Mouse (Mus musculus) limb, embryonic 13.5 days (tissue): ENCODE data around the gene Fosl2. TPM values are rescaled to one million over a fixed set of nuclear protein-coding genes. Genes with fewer than 3 reads are reported as not detected.

ENCODE experiments used
- ATAC-seq: fragments of 200-750 bp; cut with Nextera tagmentation; 2 replicates; pipeline ENCODE4 v1.8.0; 2017; ENCODE audit warnings: low read depth, moderate number of reproducible peaks, moderate TSS enrichment; ENCODE audit not compliant: low FRiP score
- H3K27ac ChIP-seq: fragments of 300-500 bp; sonication (generic); 2 replicates; pipeline ENCODE4 v1.5.1; 2015; ENCODE audit warnings: inconsistent platforms, mild to moderate bottlenecking, moderate library complexity
- H3K27me3 ChIP-seq: fragments of 300-500 bp; sonication (generic); 2 replicates; pipeline ENCODE4 v1.6.1; 2015; ENCODE audit warnings: mild to moderate bottlenecking, inconsistent platforms
- H3K36me3 ChIP-seq: fragments of 300-500 bp; sonication (generic); 2 replicates; pipeline ENCODE4 v1.6.1; 2015; ENCODE audit warnings: inconsistent platforms, mild to moderate bottlenecking, moderate library complexity
- H3K4me1 ChIP-seq: fragments of 300-500 bp; sonication (generic); 2 replicates; pipeline ENCODE4 v1.6.1; 2015; ENCODE audit warnings: inconsistent platforms
- H3K4me2 ChIP-seq: fragments of 300-500 bp; sonication (generic); replicated peaks from 2 replicates; pipeline ENCODE4 v1.6.1; 2015; ENCODE audit warnings: inconsistent platforms, mild to moderate bottlenecking, moderate library complexity
- H3K4me3 ChIP-seq: fragments of 300-500 bp; sonication (generic); 2 replicates; pipeline ENCODE4 v1.5.1; 2015; ENCODE audit warnings: moderate library complexity, mild to moderate bottlenecking, inconsistent platforms
- H3K9ac ChIP-seq: fragments of 300-500 bp; sonication (generic); 2 replicates; pipeline ENCODE4 v1.6.1; 2015; ENCODE audit warnings: mild to moderate bottlenecking, inconsistent platforms
- H3K9me3 ChIP-seq: fragments of 300-500 bp; sonication (generic); 2 replicates; pipeline ENCODE4 v1.6.1; 2016; ENCODE audit warnings: inconsistent platforms
- WGBS: fragments of 180-500 bp; shearing (Covaris S2); methylation state at CpG from one replicate; pipeline ENCODE4 v1.1.7; 2015; 5-methylcytosine and 5-hydroxymethylcytosine counted together
- polyA plus RNA-seq: library from polyadenylated mRNA; unstranded; fragments of >200 nt; fragmentation: Nextera tagmentation; extraction: Ambion mirVana; gene quantifications from 2 replicates; pipeline ENCODE4 v1.2.1, GENCODE M21; 2015

The Fosl2 gene
- polyA plus RNA-seq, 1 experiment from 2014 or later = 2.5 TPM

- H3K27ac ChIP-seq = no peak overlapping the region
- H3K27me3 ChIP-seq = no peaks in the 10 kb centered on the region
- ATAC-seq = no peak
- WGBS = 90% methylated on average over 4 of the region's 4 CpGs
- H3K4me3 ChIP-seq = no peak overlapping the region
- H3K9ac ChIP-seq = no peak overlapping the region
- H3K4me1 ChIP-seq = no peaks in the 10 kb centered on the region
- H3K9me3 ChIP-seq = no peaks in the 10 kb centered on the region
- no peaks in the 10 kb centered on the region for H3K36me3 ChIP-seq
- H3K4me2 ChIP-seq = no peak overlapping the region
These were observed 24.9 kb upstream of the Fosl2 start for GRCm38 (mm10) chr5:32110651-32111050.

DNA sequence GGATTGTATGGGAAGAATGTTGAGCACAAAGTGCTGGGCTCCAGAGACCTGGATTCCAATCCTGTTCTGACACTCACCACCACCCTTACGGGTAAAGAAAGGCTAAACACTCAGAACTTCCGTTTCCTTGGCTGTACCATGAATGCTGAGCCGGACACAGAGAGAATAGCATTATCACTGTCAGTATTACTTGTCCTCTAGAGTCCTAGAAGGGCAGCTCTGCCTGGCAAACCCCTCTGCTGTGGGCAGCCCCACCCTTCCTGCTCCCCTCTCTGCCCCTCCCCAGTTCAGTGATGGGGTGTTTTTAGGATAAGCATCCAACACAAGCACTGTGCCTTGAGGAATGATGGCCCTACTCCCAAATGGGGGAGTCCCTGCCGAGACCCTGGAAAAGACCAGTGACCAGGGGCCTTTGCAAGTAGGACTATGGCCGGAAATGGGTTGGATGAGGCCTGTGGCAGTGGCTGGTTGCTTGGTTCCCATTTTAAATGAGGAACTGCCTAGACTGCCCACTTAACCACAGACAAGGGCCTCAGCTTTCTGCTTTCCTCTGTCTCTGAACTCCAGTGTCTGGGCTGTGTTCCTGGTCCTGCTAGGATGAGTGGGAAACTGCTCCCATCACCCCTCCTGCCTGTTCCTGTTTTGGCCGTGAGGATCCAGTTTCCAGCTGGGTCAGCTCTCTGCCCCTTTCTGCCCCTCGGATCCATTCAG, 23.2 kb upstream of the Fosl2 start:
- Histone ChIP-seq H3K27me3 (no peaks in the 10 kb centered on the region), H3K9me3 (no peaks in the 10 kb centered on the region), H3K4me1 (no peaks in the 10 kb centered on the region), H3K4me2 (no peak overlapping the region), H3K36me3 (no peaks in the 10 kb centered on the region), H3K4me3 (no peak overlapping the region), H3K9ac (no peak overlapping the region), H3K27ac (no peak overlapping the region)
- 74% methylated on average over 7 of the region's 7 CpGs for WGBS
- ATAC-seq = no peak

DNA sequence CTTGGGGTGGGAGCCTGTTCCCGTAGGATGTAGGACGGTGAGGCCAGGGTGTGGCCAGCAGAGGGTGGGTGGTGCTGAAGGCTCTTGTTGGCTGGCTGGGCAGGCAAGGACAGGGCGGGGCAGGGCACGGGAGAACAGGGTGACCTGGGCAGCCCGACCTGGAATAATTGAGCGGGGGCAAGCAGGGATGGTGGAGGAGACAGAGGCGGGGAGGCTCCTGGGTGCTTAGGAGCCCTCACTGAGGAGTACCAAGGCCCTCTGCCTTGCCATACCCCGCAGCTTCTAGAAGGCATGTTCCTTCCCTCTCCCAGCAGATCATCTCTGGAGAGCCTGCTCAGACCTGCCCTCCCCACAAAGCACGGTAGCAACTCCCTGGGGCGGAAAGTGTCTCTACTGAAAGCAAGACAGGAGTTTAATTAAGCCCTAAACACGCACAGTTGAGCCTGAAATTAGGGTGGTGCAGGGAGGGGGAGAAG, 14.7 kb upstream of the Fosl2 start:
- 42% methylated on average over 11 of the region's 11 CpGs for WGBS

DNA sequence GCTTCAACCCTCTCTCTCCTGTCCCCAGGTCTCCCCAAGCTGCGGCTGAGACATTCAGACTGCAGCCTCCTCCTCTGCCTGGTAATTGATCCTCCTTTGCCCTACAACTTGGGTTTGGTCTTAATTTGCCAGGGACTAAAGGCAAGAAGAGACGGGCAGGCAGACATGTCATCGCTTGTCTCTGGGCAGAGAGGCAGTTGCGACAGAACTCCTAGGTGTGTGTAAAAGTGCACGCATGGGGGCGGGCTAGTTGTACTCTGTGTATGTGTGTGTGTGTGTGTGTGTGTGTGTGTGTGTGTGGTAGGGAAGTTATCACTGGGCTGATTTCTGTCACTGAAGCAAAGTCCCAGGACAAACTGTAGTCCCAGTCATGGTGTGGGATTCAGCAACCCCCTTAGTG, 13.7 kb upstream of the Fosl2 start:
- no peaks in the 10 kb centered on the region for H3K27me3 ChIP-seq
- H3K9me3 ChIP-seq = no peaks in the 10 kb centered on the region
- no peak overlapping the region for H3K4me3 ChIP-seq
- no peak for ATAC-seq
- H3K4me1 ChIP-seq = 0 out of 2 replicates have a peak, but pooled peaks cover 13% of the 10 kb centered on the region
- no peak overlapping the region for H3K4me2 ChIP-seq
- WGBS = 63% methylated on average over 6 of the region's 6 CpGs
- no peaks in the 10 kb centered on the region for H3K36me3 ChIP-seq
- no peak overlapping the region for H3K27ac ChIP-seq
- H3K9ac ChIP-seq = no peak overlapping the region

More for the DNA sequence above, 14.7 kb upstream of the Fosl2 start:
- 0 out of 2 replicates have a peak overlapping the region, but pooled peaks have one; percentile 15 for H3K27ac ChIP-seq
- no peak overlapping the region for H3K9ac ChIP-seq
- H3K9me3 ChIP-seq = no peaks in the 10 kb centered on the region
- 0 out of 2 replicates have a peak, but pooled peaks cover 13% of the 10 kb centered on the region for H3K4me1 ChIP-seq
- H3K36me3 ChIP-seq = no peaks in the 10 kb centered on the region
- ATAC-seq = no peak
- no peaks in the 10 kb centered on the region for H3K27me3 ChIP-seq
- no peak overlapping the region for H3K4me2 ChIP-seq
- H3K4me3 ChIP-seq = no peak overlapping the region

DNA sequence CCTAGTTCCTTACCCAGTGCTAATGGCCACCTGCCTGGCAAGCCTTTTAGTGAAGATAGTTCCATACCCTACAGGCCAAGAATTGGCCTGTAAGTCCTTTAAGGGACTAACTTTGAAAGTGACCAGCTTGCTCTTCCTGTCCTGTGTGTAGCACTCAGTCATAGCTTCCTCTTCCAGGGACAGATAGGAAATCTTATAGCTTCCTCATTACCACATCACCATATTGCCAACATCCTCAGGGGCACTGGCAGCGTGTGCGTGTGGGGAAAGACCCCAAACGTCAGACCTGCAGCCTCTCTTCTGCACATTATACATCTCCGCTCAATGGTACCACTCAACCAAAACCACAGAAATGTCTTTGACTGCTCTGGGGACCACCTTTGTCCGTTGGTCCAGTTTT, 13.2 kb upstream of the Fosl2 start:
- no peak for ATAC-seq
- no peak overlapping the region for H3K27ac ChIP-seq
- no peak overlapping the region for H3K4me2 ChIP-seq
- no peak overlapping the region for H3K4me3 ChIP-seq
- 87% methylated on average over 5 of the region's 5 CpGs for WGBS
- no peaks in the 10 kb centered on the region for H3K36me3 ChIP-seq
- no peak overlapping the region for H3K9ac ChIP-seq
- no peaks in the 10 kb centered on the region for H3K9me3 ChIP-seq
- H3K27me3 ChIP-seq = no peaks in the 10 kb centered on the region
- 0 out of 2 replicates have a peak, but pooled peaks cover 13% of the 10 kb centered on the region for H3K4me1 ChIP-seq

GRCm38 (mm10) chr5:32124957-32125356, 10.6 kb upstream of the Fosl2 start:
- no peak overlapping the region for H3K9ac ChIP-seq
- no peaks in the 10 kb centered on the region for H3K27me3 ChIP-seq
- H3K9me3 ChIP-seq = no peaks in the 10 kb centered on the region
- H3K4me3 ChIP-seq = no peak overlapping the region
- no peak for ATAC-seq
- no peak overlapping the region for H3K27ac ChIP-seq
- WGBS = 83% methylated on average over 6 of the region's 6 CpGs
- H3K4me1 ChIP-seq = 0 out of 2 replicates have a peak, but pooled peaks cover 12% of the 10 kb centered on the region
- H3K4me2 ChIP-seq = no peak overlapping the region
- no peaks in the 10 kb centered on the region for H3K36me3 ChIP-seq

GRCm38 (mm10) chr5:32127226-32127625, 8.4 kb upstream of the Fosl2 start:
- H3K4me1 ChIP-seq = 0 out of 2 replicates have a peak, but pooled peaks cover 2% of the 10 kb centered on the region
- no peak overlapping the region for H3K27ac ChIP-seq
- 82% methylated on average over 3 of the region's 3 CpGs for WGBS
- no peak for ATAC-seq
- H3K9me3 ChIP-seq = no peaks in the 10 kb centered on the region
- no peak overlapping the region for H3K4me2 ChIP-seq
- peaks cover 17% of the 10 kb centered on the region for H3K27me3 ChIP-seq
- H3K4me3 ChIP-seq = no peak overlapping the region
- H3K36me3 ChIP-seq = no peaks in the 10 kb centered on the region
- H3K9ac ChIP-seq = no peak overlapping the region

DNA sequence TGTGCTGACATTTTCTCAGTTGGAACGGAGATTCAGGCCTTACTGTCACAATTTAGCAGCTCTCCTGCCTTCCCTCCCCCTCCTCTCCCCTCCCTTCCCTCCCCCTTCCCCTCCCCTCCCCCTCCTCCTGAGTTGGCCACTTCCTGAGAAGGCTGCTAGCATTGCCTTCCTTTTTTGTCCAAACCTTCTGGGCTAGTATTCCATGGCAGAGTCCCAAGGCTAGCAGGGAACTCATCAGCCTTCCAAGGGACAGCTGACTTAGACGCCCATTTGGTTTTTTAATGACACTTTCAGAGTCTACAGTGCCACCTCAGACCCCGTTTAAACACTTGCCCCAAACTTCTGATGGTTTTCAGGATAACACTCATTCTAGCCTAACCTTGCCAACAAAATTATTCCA, 7.7 kb upstream of the Fosl2 start:
- H3K4me3 ChIP-seq = no peak overlapping the region
- no peak for ATAC-seq
- WGBS = 40% methylated on average over 3 of the region's 3 CpGs

GRCm38 (mm10) chr5:32132971-32133501, 2.6 kb upstream of the Fosl2 start:
- peak; percentile 29; the same call in 1 of the 2 replicates for ATAC-seq
- Histone ChIP-seq H3K4me1 (peaks cover 31% of the 10 kb centered on the region), H3K4me2 (peak overlapping the region; percentile 83), H3K4me3 (peak overlapping the region; percentile 70), H3K9ac (peak overlapping the region; percentile 75), H3K9me3 (no peaks in the 10 kb centered on the region), H3K36me3 (no peaks in the 10 kb centered on the region), H3K27ac (peak overlapping the region; percentile 83), H3K27me3 (peaks cover 33% of the 10 kb centered on the region)
- under 1% methylated on average over 36 of the region's 48 CpGs for WGBS

More for the DNA sequence above, 7.7 kb upstream of the Fosl2 start:
- Histone ChIP-seq H3K27ac (no peak overlapping the region), H3K27me3 (peaks cover 19% of the 10 kb centered on the region), H3K4me1 (peaks cover 7% of the 10 kb centered on the region; the same call in 1 of the 2 replicates), H3K9ac (no peak overlapping the region), H3K4me2 (no peak overlapping the region), H3K36me3 (no peaks in the 10 kb centered on the region), H3K9me3 (no peaks in the 10 kb centered on the region)

GRCm38 (mm10) chr5:32133549-32134004, 2.0 kb upstream of the Fosl2 start:
- H3K27ac ChIP-seq = peak overlapping the region; percentile 83
- peak overlapping the region; percentile 83 for H3K4me2 ChIP-seq
- H3K9ac ChIP-seq = peak overlapping the region; percentile 75
- H3K4me1 ChIP-seq = peaks cover 36% of the 10 kb centered on the region
- no peaks in the 10 kb centered on the region for H3K9me3 ChIP-seq
- no peaks in the 10 kb centered on the region for H3K36me3 ChIP-seq
- H3K27me3 ChIP-seq = peaks cover 36% of the 10 kb centered on the region
- under 1% methylated on average over 20 of the region's 20 CpGs for WGBS
- ATAC-seq = no peak; the same call in 1 of the 2 replicates
- H3K4me3 ChIP-seq = peak overlapping the region; percentile 70

- Histone ChIP-seq H3K36me3 (no peaks in the 10 kb centered on the region), H3K27me3 (peaks cover 36% of the 10 kb centered on the region), H3K4me1 (peaks cover 42% of the 10 kb centered on the region), H3K4me3 (peak overlapping the region; percentile 70), H3K27ac (peak overlapping the region; percentile 83; the same call in 1 of the 2 replicates), H3K4me2 (peak overlapping the region; percentile 83), H3K9ac (peak overlapping the region; percentile 75), H3K9me3 (no peaks in the 10 kb centered on the region)
- 4% methylated on average over 21 of the region's 21 CpGs for WGBS
- ATAC-seq = no peak
These were observed 1.4 kb upstream of the Fosl2 start for GRCm38 (mm10) chr5:32134051-32134732.

DNA sequence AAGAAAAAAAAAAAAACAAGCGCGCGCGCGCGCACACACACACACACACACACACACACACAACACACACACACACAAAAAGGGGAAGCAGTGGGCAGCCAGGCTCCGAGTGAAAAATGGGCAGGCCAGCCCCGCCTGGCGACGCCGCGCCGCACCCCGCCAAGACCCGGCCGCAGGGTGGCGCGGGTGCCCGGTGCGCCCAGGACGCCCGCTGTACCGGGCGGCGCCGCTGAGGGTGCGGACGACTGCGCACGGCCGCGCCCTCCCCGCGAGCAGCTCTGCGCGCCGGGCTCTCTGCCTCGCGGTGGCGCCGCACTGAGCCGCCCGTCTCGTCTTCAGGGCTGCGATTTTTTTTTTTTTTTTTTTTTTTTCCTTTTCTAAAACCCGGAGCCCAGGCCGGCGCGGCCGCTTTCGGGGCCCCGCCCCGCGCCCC, 682 bp upstream of the Fosl2 start:
- H3K27ac ChIP-seq = peak overlapping the region; percentile 93
- 0% methylated on average over 36 of the region's 54 CpGs for WGBS
- ATAC-seq = no peak; the same call in 1 of the 2 replicates

More for the DNA sequence above, 682 bp upstream of the Fosl2 start:
- H3K27me3 ChIP-seq = peaks cover 36% of the 10 kb centered on the region
- H3K9ac ChIP-seq = peak overlapping the region; percentile 80
- no peaks in the 10 kb centered on the region for H3K36me3 ChIP-seq
- H3K4me1 ChIP-seq = peaks cover 47% of the 10 kb centered on the region
- H3K9me3 ChIP-seq = no peaks in the 10 kb centered on the region
- peak overlapping the region; percentile 70 for H3K4me3 ChIP-seq
- H3K4me2 ChIP-seq = peak overlapping the region; percentile 83
